Mouse (Mus musculus) layer of hippocampus, postnatal 14 days (tissue): Measurements from ENCODE around the gene Cetn3. TPM values are rescaled to one million over a fixed set of nuclear protein-coding genes. Genes with fewer than 3 reads are reported as not detected.
A peak's percentile ranks its signal among the peaks of the same experiment; 100 is the strongest.

Experiments
- DNase-seq, 2 experiments: peaks; one replicate each; pipeline ENCODE4 v3.0.0; 2021 to 2022; ENCODE audit warnings: low spot score in 2 of 2, mixed read lengths in 1 of 2
- long read RNA-seq, 2 experiments: library from polyadenylated mRNA; stranded (forward); transcript quantifications; one replicate each; pipeline ENCODE4 v2.0.0; 2021
- total RNA-seq, 2 experiments: library from RNA; stranded (reverse); gene quantifications; 2 replicates each; pipeline ENCODE4 v1.2.3; 2021

The Cetn3 gene
- 100 to 1,000 TPM; 116 to 124 TPM for total RNA-seq
- long read RNA-seq, experiment 1, transcript Cetn3-201 (5 exons, 1,226 nt), result major isoform, 55 of 63 reads
- long read RNA-seq, experiment 1, partial matches to known transcripts, result 5 of 63 reads
- long read RNA-seq, experiment 1, other reads (novel, unspliced or antisense), result 3 of 63 reads
- long read RNA-seq, experiment 2, transcript Cetn3-201 (5 exons, 1,226 nt), result major isoform, 120 of 140 reads
- long read RNA-seq, experiment 2, partial matches to known transcripts, result 9 of 140 reads
- long read RNA-seq, experiment 2, other reads (novel, unspliced or antisense), result 8 of 140 reads

DNA sequence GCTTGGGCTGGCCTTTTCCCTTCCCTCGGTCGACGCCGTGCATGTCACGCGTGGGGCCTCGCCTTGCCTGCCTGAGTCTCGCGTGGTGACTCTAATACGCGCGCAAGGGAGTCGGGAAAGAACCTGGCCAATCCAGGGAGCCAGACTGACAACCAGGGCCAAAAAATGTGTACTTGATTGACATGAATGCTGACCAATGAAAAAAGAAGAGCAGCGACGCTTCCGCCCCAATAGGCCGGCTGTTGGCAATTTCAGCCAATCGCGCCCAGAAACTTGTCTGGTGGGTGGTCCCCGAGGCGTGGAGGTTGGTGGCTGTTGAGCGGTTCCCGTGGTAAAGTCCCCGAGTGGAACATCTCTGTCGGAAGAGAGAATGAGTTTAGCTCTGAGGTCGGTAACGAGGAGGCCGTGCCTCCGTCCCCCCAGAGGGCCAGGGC lies at the start of gene Cetn3:
Gene Cetn3, plus strand, starts transcription at position 107 of the 434 bp plus-strand sequence.
- peak; percentile 94 to 98 for DNase-seq

DNA sequence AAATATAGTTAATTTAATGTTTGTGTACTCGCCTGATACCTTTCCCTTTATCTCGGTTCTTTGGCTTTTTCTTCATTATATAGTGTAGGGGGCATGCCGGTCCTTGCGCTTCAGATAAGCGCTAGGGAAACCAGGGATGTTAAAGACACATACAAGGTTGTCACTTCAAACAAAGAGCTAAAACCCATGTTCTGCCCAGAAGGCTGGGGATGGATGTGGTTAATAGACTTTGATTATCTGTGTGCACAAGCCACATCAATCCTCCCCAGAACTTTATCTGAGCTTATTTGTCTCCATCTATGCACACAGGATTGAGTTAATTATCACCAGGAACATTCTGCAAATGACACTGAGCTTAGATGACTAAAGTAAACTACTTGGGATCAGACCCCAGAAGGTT lies 46.3 kb upstream of the Cetn3 start:
- DNase-seq, result no peak

DNA sequence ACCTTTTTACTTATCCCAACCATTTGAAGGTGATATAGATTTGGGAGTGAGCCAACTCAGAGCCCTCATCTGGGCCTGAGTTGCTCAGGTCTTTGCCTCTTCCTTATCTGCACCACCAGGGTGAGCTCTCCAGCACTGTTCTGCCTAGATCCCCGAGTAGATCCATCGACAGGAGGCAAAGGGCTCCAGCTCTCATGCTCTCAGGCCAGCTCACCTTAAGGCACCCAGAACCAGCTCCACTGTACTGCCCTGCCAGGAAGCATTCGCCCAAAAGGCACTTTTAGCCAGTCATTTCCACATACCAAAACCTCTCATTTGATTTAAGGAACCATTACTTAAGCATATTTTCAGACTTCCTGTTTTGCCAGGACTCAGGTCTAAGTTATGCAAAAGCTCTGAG lies 42.0 kb upstream of the Cetn3 start:
- no peak for DNase-seq

DNA sequence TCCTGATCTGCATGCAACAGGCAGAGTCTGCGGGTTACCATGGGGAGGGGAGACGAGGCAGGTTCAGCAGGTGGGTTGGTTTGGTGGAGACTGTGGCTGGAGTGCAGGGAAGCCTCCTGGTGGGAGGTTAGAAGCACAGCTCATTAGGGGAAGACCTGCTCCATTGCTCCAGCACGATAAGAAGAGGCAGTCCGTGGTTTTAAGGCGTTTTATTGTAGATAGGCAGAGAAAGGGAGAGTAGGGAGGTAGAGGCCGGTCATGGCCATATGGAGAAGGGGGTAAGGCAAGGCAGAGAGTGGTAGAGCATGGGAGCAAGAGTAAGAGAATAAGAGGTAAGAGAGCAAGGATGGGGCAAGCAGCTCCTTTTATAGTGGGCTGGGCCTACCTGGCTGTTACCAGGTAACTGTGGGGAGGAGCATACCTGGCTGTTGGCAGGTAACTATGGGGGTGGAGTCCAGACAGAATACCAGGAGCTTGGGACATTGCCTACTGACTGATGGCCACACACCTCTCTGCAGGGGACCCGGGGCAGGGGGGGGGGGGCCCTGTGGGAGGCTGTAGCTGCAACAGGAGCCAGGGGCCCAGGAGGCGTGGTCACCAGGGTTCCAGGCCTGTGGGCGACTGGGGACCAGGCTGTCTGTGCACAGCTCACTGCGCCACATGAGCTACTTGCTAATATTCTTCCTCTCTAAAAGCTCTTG lies 39.3 kb upstream of the Cetn3 start:
- DNase-seq, result no peak

DNA sequence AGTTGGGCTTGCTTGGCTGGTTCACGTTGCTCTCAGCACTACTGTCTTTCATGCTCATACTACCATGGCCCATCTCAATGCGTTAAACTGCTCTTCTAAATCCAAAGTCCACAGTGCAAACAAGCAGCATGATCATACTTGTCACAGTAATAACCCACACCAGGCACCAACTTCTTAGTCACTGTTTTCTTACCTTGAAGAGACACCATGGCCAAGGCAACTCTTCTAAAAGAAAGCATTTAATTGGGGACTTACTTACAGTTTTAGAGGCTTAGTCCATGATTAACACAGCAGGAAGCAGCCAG lies 38.8 kb upstream of the Cetn3 start:
- no peak for DNase-seq

DNA sequence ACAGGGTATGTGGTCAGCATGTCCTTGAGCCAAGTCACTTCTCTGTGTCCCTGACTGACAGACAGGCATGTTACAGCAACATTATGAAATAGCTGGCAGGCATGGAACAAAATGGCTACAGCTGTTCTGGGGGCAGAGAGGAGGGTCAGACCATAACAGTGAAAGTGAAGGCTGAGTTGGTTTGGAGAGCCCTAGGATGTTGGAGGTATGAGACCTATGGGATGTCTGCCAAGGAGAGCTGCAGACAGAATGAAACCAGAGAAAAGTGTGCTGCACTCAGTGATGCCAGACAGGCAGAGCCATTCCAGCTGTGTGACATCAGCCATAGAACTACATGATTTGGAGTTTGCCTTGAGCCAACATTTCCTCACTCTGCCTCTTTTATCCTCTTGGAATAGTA lies 28.0 kb upstream of the Cetn3 start:
- DNase-seq, result no peak

DNA sequence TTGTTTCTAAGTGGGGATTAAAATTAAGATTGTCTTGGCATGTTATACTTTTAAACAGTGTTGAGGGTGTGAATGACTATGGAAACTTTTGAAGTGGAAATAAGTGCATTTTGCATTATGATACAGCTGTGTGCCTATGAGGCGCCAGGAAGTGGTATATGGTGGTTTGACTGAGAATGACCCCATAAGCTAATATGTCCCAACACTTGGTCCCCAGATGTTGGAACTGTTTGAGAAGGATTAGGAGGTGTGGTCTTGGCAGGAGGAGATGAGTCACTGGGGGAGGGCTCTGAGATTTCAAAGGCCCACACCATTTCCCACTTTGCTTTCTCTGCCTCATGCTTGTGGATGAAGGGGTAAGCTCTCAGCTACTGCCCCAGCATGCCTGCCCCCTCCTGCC lies 27.6 kb upstream of the Cetn3 start:
- DNase-seq, result no peak

DNA sequence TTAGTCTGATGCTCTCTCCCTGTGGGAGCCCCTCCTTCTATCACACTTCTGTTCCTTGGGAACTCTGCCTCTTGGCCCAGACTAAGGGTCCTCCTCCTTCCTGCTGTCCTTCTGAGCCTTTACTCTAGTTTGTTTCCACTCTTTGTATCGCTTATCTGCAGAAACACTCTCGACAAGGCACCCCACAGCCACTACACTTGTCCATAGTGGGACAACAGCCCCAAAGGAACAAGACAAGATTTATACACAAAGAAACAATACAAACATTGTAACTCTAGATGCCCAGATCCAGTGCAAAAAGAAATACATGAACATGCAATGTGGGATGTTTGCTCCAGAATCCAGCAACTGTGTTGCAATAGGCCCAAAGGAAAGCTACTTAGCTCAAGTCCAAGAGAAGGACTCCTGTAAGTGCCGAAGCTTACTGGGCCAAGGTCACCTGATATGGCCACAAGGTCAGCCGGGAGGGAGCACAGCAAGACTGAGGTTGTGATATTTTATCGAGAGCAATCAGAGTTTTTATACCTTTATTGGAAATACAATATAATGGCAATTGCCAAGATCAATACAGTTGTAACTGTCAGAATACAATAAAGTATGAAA lies 25.7 kb upstream of the Cetn3 start:
- no peak for DNase-seq

DNA sequence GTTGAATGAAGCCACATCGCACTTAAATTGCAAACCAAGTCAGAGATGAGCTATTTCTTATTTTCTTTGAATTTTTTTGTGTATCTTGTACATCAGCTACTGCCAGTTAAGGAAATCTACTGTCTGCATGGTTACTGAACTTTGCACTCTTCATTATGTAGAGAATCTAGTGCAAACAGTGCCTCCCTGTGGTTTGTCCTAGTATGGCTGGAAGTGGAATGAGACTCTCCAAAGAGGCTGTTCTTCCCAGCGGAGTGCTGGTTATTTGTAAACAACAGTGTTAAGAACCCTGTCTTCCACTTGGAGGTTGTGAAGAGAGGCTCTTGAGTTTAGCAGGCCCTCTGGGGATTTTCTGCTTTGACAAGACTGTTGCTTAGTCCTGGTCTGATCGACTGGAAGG lies 22.5 kb upstream of the Cetn3 start:
- peak; percentile 28 to 37 for DNase-seq

DNA sequence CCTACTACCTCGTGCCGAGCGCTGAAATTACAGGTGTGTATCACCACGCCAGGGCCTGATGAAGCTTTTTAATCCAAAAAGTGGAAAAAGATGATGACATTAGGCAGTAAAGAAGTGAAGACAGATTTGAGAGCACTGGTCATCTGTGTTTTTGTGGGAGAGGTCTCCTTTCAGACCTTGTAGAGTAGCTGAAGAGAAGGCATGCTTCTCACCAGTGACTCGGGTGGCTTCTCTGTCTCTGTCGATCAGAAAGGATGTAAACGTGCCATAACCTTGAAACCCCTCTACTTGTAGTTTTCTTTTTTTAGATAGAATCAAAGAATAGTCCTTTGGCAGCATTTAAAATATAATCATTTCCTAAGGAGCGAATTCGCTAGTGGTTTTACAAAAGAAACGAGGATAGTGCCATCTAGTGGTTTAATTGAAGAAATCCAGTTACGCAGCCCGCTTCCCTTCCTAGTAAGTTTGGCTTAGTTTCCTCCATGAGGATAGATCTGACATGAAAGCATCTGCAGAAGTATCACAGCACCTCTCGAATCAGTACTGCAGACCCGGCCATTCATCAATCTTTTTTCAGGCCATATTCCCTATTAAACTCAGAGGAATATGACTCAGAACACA lies 21.2 kb upstream of the Cetn3 start:
- DNase-seq, result peak; percentile 39 to 77

DNA sequence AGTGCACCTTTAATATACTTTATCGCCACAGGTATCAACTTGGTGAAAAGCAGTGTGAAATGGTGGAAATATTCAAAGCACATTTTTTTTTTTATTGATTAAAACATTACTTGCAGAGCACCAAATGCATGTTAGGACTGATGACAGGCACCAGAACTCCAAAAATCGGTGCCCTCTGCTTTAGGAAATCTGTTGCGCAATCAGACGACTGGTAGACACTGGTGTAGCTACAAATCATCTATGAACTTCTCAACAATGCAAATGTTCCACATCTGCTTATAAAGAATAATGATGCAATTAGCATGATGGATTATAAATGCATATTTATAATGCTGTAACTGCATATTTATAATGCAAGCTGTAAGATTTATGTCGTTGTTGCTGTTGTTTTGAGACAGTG lies 18.7 kb upstream of the Cetn3 start:
- DNase-seq, result no peak

DNA sequence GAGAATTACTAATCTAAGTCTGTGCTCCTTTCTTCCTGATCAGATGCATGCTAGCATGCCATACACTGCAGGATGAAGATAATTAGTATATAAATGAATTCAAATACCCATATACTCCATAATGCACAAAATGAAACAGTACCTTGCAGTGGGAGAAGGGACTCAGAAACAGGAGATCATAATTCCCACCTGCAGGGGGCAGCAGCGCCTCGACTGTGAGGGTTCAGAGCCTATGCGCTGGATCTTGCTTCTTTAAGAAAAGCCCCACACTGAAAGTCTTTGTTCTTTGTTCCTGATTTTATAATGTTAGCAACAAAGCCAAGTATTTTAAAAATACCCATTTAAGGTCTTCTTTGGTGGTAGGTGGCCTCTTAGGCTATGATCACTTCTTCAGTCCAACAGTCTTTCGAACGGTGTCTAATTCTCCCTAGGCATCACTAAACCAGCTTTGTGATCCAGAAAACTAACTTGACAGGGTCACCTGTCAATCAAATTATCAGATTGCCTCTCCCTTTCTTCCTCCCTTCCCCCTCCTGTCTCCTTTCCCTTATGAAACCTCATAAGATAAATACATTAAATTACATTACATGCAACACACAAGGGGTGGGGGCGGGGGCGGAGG lies 15.7 kb upstream of the Cetn3 start:
- DNase-seq, result peak; percentile 74 to 84

DNA sequence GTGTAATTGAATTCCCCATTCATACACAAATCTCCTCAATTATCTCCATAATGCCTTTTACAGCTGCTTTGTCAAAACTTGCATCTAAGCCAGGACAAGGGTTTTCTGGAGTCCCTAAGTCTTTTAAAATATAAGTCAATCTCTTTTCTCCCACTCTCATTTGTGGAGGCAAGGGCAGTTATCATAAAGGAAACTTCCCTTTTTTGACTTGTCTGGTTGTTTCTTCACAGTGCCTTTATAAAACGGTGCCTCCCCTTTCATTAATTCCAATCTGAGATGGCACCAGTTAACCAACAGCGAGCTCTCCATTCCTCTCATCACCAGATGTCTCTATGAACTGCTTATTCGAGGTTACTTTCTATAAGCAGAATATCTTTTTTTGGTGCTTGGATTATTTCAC lies 6.7 kb upstream of the Cetn3 start:
- DNase-seq, result no peak

DNA sequence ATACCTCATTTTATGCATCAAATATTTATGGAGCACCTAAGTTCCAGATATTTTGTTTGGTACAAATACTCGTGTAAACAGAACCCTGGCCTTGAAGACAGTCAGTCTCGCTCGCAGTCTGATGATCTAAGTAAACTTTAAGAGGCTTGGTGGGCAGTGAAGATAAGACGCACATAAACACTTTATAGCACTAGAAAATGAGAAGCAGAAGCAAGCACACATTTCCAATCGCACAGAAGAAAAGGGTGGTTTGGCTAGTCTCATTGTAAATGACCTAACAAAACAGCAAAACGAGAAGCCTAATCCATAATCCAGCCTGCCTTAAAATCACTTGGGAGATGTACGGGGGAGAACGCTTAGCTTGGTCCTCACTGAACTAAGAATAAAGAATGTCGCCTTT lies 402 bp upstream of the Cetn3 start:
- no peak for DNase-seq

DNA sequence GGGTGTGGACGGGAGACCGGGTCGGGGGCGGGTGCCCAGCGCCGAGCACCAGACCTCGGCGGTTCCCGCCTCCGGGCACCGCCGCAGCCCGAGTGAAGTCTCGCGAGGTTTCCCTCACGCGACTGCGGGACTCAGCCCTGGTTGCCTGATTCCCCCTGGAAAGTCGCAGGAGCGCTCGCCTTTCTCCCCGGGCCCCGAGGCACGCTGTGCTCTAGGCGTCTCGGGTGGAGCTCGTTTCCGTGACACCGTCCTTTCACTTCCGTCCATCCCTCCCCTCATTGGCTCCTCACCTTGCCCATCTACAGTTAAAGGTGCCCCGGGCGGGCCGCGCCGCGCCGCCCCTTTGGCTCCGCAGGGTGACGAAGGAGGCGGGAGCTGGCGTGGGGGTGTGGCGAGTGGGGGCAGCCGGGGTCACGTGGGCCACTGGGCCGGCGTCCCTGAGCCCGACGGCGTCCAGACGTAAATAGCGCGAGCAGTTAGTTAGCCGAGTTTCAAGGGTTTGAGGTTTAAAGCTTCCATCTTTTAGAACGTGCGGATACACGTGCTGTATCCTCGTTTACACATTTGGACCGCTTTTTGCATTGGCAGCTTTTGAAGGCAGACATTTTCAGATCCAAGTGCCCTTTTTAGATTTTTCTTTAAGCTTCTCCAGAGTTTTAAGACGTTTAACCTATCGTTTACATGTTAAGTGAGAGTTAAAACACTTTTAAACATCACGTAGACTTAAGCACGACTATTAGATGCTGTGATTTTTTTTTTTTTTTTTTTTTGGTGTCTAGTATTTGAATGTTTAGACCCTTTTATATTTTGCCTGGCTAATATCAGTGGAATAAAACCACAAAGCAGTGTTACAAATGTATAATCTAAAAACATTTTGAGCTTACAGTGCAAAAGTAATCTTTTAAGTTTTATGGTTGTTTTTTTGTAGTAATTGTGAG lies 797 bp downstream of the Cetn3 start:
- peak; percentile 94 to 97 for DNase-seq

DNA sequence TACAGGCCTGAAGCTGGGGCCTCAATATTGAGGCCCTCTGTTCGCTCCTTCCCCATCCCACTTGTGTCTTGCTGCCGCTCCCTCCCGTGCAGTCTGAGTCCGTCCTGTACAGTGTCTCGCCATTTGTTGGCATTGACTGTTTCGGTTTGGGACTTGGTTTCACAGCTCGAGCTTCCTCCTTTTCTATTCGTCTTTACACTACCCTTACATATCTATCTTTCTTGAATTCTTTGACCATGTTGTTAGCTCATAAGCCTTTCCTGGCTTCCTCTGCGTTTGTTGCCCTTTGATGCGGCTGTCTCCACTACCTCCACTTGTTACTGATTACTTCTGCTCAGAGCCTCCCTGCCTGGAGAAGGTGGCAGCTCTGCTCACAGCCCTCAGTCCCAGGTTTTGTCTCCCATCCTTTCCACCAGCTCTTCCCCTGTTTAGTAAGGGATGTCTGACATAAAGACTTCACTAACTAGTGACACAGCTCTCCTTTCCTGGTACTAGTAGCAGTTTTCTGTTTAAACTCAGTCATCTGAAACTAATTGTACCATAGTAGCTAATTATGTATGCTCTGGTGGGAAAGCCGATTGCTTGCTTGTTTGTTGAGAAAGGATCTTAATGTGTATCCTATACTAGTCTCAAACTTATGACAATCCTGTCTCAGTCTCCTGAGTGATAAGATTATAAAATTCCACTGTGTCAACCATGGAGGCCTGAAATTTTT lies 3.0 kb downstream of the Cetn3 start:
- DNase-seq, result peak in 1 of 2 experiments; percentile 10

DNA sequence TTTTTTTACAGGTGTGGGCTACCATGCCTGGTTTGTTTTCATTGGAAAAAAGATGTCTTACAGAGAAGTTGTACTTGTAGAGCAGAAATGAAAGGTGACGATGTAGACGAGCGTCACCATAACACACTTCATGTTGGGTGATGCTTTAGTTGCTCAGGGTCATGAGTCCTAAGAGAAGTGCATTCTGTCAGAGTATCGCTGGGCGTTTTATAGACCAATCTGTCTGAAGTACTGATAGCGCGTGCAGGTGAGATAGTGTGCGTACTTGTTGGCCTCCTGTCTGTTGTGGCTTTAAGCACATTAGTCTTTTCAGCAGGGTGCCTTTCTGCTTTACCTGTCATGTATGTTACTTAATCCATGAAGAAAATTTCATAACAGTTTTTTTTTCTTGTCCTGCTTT lies 7.3 kb downstream of the Cetn3 start:
- DNase-seq, result no peak

DNA sequence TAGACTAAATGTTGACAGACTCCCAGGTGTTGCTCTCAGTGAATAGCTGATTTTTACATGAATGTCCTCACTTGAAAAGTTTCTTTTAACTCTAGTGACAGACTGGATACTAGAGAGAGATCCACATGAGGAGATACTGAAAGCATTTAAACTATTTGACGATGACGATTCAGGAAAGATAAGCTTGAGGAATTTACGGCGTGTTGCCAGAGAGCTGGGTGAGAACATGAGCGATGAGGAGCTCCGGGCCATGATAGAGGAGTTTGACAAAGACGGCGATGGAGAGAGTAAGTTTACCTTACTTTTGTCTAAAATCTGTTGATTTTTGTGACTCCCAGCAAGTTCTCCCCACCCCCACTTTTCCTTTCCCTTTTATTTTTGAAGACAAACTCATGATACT lies 9.0 kb downstream of the Cetn3 start:
- DNase-seq, result no peak

DNA sequence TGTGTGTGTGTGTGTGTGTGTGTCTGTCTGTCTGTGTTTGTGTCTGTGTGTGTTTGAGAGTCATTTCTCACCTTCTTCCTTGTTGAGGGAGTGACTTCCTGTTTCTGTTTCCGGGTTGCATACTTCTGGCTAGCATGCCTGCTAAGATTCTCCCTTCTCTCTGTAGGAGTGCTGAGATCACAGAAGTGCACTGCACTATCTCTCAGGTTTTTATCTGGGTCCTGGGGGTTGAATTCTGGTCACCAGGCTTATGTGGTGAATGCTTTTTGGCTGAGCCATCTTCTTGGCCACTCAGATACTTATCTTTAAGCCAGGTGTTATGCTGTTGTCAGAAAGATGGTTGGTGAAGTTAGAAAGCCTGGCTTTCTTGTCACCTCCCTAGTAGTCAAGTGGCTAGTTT lies 11.0 kb downstream of the Cetn3 start:
- no peak for DNase-seq

DNA sequence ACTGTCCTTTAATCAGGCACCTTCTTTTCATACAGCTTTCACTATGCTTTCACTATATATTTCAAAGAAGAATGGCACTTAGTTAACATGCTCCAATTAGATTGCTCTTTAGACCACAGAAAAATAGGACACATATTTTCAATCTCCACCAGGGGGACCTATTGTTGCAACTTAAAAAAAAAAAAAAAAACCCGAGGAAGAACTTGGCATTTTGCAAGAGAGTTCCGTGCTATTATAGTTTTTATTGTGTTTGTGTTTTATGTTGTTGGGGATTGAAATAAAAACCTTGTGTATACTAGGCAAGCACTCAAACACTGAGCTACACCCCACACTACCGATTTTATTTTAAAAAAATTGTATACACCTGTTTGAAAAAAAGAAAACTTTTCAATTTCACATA lies 18.2 kb downstream of the Cetn3 start:
- no peak for DNase-seq
